Mouse (Mus musculus): ENCODE measurements around the gene Pitpnb.

Gene Pitpnb

DNA sequence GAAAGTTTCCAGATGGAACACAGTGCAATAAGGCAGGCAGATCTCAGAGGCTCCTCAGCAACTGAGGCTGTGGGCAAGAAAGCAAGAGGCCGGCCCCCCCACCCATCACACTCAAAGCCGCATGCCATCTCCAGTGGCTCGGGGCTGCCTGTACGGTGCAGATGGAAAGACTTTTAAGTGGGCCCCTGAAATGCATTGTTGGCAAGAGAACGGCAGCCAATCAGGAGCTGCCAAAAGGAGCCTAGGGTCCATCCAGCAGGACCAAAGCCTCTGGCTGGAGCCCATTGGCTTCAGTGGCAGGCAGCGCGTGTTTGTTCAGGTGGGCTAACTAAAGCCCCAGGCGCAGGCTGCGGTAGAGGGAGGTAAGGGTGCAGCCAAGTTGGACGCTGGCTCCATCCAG, 65.2 kb downstream of the Pitpnb start:
- DNase-seq (ENCODE audit: low spot score in 2 of 2), result no peak

DNA sequence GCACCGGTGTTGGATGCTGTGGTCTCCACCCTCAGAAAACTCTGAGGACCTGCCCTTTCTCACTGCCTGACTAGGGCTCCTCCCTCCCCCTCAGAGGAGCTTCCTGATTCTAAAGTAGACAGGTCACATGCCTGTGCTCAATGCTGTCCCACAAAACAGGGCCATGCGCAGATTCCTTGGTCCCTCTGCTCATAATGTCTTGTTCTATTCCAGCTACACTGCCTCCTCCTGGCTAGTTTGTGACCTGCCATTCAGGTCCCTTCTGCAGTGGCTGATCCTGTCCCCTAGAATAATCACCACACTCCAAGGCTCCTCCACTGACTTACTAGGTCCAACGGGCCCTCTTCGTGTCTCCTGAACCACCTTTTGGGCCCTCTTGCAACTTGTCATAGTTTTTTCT, 65.6 kb downstream of the Pitpnb start:
- DNase-seq (ENCODE audit: low spot score in 2 of 2), result no peak

GRCm38 (mm10) chr5:111398471-111398870, 67.9 kb downstream of the Pitpnb start:
- DNase-seq (ENCODE audit: low spot score in 2 of 2), result no peak

DNA sequence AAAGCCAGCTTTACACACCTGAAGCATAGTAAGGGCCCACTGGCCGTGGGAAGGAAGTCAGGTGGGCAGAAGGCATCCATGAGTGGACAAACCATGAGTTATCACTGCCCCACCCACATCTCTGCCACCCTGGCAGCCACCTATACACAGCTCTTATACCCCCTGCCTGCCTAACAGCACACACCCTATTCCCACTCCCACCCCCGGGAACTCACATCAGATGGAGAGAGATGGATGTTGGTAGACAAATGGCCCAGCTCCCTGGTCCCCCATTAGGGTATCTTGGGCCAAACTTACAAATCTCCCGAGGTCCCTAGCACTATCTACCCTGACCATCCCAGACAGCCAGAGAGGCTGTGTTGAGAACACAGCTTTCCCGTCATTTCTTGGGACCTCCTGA, 68.7 kb downstream of the Pitpnb start:
- DNase-seq (ENCODE audit: low spot score in 2 of 2), result no peak

DNA sequence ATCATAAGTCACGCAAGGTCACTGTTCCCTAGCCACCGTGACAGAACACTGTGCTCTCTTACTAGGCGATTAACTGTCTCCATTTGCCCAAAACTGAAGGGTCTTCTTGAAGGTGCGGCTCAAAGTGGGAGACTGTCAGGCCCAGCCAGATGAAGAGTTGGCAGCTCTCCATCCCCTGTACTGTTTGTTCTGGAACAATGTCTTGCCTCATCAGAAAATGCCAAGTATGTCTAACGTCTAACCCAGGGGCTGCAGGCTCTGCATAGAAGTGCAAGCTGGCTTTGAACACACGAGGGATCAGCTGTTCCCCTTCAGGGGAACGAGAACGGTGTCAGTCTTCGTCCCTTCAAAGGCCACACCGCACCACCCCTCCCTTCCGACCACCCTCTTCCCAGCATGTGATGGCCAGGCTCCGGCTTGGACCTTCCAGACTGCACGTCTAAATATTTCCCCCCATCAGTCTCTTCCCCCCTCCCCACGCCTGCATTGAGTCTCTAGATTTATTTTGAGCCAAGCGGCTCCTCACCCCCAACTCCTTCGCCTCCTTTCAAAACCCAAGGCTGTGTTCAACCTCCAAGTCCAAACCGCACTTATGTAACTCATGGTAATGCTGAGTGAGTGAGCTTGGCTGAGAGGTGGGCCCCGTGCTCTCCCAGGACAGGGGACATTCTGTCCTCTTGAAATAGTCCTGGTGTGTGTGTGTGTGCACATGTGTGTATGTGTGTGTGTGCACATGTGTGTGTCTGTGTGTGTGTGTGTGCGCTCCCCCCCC, 71.5 kb downstream of the Pitpnb start:
- no peak for DNase-seq (ENCODE audit: low spot score in 2 of 2)

DNA sequence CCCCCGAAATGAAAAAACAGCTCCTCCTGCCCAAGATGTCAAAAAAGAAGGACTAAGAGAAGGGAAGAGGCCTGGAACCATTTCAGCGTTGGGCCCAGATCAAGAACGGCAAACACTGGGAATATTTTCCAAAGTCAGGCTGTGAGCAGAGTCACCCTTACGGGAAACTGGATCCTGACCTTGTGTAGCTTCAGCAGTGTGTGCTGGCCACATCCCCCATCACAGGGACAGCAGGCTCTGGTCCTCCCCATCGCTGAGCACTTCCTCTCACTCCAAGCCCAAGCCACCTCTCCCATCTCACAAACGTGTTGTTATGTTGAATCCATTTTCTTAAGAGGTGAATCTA, 72.1 kb downstream of the Pitpnb start:
- no peak for DNase-seq (ENCODE audit: low spot score in 2 of 2)

DNA sequence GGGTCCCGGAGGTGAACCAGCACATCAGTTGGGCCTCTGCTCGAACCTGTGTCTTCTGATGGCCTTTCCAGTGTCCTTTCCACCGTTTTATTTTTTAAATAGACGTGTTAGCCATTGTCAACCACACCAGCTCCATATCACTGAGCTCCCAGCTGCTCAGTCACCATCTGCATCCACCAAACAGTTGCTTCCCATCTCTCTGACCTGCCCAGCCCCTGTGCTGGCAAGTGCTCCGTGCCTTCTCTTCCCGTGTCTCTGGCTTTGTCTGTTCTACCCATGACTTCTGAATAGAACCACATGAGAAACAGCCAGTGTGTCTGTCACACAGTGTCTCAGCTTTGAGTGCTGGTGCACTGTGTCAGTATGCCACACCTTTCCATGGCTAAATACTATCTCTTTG, 74.2 kb downstream of the Pitpnb start:
- no peak for DNase-seq (ENCODE audit: low spot score in 2 of 2)

GRCm38 (mm10) chr5:111408470-111409105, 78.0 kb downstream of the Pitpnb start:
- no peak for DNase-seq (ENCODE audit: low spot score in 2 of 2)

DNA sequence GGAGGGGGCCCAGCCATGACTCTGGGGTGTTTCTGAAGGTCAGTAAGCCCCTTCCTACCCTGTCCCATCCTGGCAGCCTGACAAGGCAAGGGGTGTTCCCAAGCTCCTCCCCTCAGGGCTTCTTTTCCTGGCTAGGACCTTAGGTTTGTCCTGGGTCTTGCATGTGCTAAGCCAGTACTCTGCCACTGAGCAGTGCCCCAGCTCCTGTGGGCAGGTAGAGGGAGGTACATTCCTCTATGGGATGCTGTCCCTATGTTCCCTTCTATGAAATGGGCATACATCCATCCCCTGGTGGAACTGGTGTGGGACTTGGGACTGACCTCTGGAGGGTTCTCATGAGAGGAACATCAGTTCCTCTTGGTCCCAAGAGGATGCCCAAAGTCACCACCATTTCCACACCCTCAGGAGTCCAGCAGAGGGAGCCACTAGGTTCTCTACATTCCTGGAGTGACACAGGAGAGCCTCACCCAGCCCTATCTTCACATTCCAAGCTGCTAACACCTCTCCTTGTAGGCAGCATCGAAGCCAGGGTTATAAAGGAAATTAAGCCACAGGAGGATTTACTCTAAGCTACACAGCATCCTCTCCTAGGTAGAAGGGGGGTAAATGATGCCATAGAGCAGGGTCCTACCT, 79.0 kb downstream of the Pitpnb start:
- DNase-seq (ENCODE audit: low spot score in 2 of 2), result no peak

GRCm38 (mm10) chr5:111410665-111411064, 80.1 kb downstream of the Pitpnb start:
- DNase-seq (ENCODE audit: low spot score in 2 of 2), result no peak

DNA sequence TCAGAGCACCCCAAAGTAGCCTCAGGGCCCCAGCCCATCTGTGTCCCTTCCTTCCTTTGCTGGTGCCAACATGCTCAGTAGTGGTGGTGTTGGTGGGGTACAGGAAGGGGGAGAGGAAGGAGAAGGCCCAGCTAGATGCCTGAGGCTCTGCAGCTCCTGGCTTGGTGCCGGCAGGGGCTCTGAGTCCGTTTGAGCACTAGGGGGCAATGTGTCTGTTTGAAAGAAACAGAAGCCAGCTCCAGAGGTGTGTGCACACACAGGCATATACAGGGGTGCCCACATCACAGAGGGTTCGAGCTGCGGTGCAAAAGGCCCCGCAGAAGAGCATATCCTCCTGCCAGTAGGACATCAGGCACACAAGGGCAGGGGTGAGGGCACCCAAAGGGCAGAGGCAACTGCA, 83.6 kb downstream of the Pitpnb start:
- peak; percentile 70 to 85 for DNase-seq (ENCODE audit: low spot score in 2 of 2)

DNA sequence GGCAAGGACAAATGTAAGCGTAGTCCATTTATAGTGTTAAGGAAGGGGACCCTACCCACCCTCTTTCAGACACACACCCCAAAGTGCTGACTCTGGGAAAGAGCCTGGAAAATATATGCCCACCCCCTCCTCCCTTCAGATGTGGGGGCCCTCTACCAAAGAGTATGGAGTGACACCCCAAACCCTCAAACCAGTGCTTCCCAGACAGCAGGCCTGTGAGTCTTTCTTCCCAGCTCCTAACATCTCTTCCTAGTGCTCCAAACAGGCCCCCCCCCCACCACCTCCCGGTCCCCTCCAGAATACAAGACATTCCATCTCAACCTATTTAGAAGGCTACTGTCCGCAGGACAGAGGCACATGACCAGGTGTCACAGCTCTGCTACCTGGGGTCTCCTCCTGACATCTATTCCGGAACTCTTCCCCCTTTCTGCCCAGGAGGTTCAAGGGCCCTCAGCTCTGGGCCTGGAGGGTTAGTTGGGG, 84.2 kb downstream of the Pitpnb start:
- DNase-seq (ENCODE audit: low spot score in 2 of 2), result no peak

DNA sequence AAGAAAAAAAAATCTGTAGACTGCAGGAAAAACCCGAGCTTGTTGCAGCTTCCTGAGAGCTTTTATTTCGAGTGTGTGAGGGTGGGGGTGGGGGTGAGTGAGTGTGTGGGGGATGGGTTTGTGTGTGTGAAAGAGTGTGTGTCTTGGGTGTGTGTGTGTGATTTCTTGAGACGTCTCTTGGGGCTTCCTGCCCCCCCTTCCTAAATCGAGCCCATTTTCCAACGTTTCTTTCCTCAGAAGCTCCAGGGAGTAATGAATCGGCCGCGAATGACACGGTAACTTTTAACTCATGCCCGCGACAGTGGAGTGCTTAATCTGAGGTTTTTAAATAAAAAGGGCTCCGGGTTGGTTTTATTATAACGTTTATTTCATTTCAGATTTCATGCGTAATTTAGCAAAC, 85.0 kb downstream of the Pitpnb start:
- DNase-seq (ENCODE audit: low spot score in 2 of 2), result no peak

GRCm38 (mm10) chr5:111416048-111416447, 85.5 kb downstream of the Pitpnb start:
- no peak for DNase-seq (ENCODE audit: low spot score in 2 of 2)

DNA sequence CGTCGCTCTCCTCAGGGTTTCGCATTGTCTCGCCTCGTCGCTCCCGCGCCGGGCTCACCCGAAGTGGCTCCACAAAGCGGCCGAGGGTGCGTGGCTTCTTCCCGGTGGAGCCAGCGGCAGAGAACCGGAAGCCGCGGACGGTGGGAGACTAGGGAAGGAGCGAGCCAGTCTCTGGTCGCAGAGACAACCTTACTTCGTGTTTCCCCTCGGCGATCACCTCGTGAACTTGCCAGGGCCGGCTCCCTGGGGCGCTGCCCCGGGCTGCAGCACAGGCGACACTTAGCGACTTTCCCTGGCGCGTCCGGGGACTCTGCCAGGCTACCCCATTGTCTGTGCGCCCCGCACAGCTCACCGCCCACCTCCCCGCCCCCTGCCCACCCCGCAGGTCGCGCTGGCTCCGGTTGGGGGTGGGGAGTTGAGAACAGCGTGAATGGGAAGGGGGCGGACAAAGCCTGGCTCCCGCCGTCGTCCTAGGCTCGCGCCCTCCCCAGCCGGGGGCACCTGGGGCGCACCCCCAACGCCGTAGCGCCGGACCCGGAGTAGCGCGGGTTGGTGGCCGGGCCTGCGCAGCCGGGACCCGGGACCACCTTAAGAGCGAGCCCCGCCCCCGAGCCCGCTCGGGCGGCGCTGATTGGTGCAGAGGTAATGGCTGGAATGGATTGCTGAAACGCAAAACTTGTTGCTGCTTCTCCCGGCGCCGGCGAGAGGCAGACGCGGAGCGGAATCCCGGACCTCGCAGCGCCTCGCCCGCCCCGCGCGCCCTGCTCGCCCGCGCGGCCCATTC, 86.2 kb downstream of the Pitpnb start, which contains the start of gene Mn1:
Mn1 (plus strand) TSS at position 772 of the 784 bp plus-strand sequence.
- peak; percentile 83 to 90 for DNase-seq (ENCODE audit: low spot score in 2 of 2)

DNA sequence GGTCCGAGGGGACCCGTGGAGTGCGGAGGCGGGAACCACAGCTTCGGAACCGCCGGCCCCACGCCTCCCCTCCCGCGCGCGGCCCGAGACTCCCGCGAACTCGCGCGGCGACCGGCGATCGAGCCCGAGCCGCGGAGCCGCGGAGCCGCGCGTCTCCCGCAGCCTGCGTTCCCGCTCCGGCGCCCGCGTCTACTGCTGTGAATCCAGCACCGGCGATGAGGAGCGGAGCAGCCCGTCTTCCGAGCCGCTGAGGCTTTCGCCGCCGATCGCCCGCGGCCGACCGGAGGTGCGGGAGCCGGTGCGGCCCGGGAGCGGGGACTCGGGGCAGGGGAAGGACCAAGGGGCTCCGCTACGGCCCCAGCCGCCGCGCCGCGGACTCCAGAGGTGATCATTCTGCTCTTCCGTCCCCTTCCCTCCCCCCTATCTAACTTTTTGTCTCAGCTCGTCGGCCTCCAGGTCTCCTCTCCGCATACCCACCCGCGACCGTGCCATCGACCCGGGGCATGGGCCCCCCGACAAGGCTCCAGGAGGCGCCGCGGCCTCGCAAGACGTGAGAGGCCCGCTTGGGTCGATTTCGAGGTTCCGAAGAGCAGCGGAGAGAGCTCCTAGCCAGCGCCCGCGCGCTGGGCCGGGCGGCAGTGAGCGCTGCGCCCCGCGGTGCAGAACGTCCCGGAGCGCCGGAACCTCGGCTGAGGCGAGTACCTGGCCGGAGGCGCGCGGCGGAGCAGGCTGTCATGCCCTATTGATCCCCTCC, 87.0 kb downstream of the Pitpnb start:
- DNase-seq (ENCODE audit: low spot score in 2 of 2), result no peak

DNA sequence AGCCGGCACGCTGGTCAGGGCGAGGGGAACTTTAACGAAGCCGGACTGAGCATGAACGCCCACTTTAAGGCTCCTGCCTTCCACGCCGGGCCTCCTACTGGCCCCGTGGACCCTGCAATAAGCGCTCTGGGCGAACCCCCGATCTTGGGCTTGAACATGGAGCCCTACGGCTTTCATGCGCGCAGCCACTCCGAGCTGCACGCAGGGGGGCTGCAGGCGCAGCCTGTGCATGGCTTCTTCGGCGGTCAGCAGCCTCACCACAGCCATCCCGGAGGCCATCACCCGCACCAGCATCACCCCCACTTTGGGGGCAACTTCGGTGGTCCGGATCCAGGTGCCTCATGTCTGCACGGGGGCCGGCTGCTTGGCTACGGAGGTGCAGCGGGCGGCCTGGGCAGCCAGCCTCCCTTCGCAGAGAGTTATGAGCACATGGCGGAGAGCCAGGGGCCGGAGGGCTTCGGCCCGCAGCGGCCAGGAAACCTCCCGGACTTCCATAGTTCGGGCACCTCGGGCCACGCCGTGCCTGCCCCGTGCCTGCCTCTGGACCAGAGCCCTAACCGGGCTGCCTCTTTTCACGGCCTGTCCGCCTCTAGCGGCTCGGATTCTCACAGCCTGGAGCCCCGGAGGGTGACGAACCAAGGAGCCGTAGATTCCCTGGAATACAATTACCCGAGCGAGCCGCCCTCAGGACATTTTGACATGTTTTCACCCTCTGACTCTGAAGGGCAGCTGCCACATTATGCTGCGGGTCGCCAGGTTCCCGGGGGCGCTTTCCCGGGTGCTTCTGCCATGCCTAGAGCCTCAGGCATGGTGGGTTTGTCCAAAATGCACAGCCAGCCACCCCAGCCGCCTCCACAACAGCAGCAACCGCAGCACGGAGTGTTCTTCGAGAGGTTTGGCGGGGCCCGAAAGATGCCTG, 87.9 kb downstream of the Pitpnb start:
- peak in 1 of 2 experiments; percentile 35 for DNase-seq (ENCODE audit: low spot score in 2 of 2)

GRCm38 (mm10) chr5:111419121-111419881, 88.7 kb downstream of the Pitpnb start:
- no peak for DNase-seq (ENCODE audit: low spot score in 2 of 2)

DNA sequence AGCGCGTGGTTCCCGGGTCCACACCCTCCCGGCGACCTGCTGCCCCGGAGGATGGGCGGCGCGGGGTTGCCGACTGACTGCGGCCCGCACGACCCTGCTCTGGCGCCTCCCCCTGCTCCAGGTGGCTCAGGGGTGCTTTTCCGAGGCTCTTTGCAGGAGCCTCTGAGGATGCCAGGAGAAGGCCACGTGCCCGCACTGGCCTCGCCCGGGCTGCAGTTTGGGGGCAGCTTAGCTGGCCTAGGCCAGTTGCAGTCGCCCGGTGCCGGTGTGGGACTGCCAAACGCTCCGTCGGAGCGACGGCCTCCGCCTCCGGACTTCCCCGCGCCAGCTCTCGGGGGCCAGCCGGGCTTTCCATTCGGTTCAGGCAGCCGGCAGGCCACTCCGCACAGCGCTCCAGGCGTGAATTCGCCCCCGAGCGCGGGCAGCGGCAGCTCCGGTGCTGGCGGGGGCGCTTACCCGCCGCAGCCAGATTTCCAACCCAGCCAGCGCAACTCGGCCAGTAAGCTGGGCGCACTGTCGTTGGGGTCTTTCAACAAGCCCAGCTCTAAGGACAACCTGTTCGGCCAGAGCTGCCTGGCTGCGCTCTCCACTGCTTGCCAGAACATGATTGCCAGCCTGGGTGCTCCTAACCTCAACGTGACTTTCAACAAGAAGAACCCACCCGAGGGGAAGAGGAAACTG, 89.6 kb downstream of the Pitpnb start:
- DNase-seq (ENCODE audit: low spot score in 2 of 2), result no peak

All from urinary bladder, postnatal 4 days (tissue).